Mouse (Mus musculus) ovary, postnatal 10 days (tissue): ENCODE data around the gene Rbp4.

Experiments used
- DNase-seq: peaks from one replicate; pipeline ENCODE4 v3.0.0; 2022; ENCODE audit warnings: low spot score

Gene Rbp4

DNA sequence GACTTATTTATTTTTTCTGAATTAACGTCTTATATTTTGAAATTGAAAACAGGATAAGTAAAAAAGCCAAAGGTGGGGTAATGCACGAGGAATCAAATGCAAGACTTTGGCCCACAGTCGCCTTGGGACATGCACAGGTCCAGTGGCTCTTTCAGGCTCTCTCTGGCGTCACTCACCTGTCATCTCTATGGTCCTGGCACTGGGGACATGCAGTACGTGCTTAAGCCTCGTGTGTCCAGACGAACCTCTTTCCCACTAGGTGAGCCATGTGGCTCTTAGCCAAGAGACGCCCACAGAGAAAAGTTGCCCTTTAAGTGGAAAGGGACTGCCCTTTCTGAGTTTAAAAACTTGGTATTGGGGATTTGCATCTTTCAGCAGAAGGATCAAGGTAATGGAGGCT lies 35.7 kb downstream of the Rbp4 start:
- no peak for DNase-seq

GRCm38 (mm10) chr19:38086948-38087551 lies 38.0 kb downstream of the Rbp4 start:
- peak; percentile 18 for DNase-seq

- no peak for DNase-seq
These were observed 39.2 kb downstream of the Rbp4 start for GRCm38 (mm10) chr19:38085841-38086240.

GRCm38 (mm10) chr19:38082931-38083525 lies 42.1 kb downstream of the Rbp4 start:
- no peak for DNase-seq

DNA sequence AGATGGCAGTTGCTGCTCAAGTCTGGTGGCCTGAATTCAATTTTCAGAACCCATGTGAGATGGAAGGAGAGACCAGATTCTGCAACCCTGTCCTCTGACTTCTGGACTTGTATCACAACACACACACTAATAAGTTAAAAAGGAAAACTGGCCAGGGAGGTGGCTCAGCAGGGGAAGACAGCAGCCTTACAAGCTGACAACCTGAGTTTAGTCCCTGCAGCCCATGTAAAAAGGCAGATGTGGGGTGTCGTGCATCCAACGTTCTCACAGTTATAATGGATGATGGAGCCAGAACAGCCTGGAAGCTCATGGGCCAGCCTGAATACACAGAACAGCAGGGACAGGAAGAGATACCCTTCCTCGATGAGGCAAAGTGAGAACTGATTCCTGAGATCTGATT lies 43.7 kb downstream of the Rbp4 start:
- no peak for DNase-seq

DNA sequence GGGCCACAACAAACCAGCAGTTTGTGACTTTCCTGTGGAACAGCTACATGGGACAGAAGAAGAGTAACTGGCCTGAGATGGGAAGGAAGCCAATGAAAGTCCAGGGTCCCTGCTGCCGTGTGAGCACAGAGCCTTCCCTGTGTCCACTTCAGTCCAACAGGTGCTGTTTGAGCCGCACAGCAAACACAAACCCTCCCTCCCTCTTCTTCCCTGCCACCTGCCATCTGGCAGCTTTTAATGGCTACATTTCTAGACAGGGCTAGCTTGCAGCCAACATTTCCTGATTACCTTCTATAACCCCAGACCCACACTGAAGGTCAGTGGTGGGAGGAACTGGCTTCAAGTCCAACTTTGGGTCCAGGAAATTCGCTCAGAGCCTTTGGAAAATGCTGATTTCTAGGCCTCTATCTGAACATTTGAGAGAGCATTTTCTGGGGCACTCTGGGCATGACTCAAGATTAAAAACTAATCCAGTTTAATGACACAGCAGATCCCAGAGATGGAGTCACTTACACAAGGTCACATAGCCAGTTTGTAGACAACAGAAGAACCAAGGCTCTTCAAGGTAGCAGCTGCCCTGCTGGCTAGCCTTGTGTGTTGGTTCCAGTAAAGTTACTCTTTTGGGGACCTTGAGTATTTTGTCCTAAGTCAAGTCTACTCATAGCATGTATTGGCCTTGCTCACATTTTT lies 47.1 kb downstream of the Rbp4 start:
- DNase-seq: no peak

DNA sequence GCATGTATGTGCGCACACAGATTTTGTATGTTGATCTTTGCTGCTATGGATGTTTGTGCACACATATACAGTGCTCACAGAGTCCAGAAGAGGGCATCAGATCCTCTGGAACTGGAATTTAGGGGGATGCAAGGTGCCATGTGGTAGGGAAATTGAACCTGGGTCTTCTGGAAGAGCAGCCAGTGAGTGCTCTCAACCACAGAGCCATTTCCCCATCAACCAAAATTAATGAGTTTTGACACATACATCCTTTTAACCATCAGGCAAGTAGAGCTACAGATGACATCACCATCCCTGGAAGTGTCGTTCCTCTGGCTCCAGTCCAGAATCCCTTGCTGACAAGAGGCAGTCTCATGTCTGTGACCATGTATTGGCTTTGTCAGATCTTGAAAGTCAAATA lies 48.8 kb downstream of the Rbp4 start:
- DNase-seq: no peak

DNA sequence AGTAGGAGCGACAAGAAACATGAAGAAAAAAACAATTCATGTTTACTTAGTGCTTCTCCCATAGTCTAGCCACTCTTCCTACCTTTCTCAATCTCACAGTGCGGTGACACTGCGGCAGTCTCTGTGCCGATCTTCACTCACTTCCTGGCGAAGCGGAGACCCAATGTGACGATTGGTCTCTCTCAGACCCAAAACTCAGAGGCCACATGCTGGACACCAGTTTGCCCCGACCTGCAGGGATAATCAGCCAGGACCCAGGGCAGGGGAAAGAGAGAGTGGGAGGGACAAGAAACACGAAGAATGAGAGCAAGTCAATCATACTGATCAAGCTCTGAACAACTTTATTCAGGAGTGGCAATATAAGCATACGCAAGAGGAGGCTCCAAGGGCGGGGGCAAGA lies 50.0 kb downstream of the Rbp4 start:
- DNase-seq: no peak

- DNase-seq: no peak
These were observed 51.9 kb downstream of the Rbp4 start for GRCm38 (mm10) chr19:38073226-38073625.
